ENCODE assay signal across 9 mouse cellular contexts in genomic region chr8:121935341-121936294, GRCm38 (mm10). TPM values are rescaled to one million over a fixed set of nuclear protein-coding genes. Genes with fewer than 3 reads are reported as not detected.
DNase-seq lines count a peak whose midpoint lies in the region; ATAC-seq and TF ChIP-seq lines count a peak whose summit lies in the region.
"Had no signal": no experiment of that assay in that cellular context is flagged by ENCODE, and none has a peak within 500 bp of the region (broad histone marks: within the 10 kb centered on the region; RNA-seq: fewer than 3 reads in every experiment).

No protein-coding gene starts in this region.

- no peak overlapping the region; the same call in 1 of the 2 replicates for H3K27ac ChIP-seq in CH12.LX (ENCODE audit: insufficient read depth, low read depth)
- H3K27ac ChIP-seq in hindbrain, embryonic 15.5 days (replicated peaks), result peak overlapping the region; percentile 85

- no peaks in the 10 kb centered on the region for H3K36me3 ChIP-seq in CH12.LX (replicated peaks in 1 of 2; ENCODE audit: control insufficient read depth in 1 of 2, insufficient read depth in 1 of 2, low read length in 1 of 2)
- no peaks in the 10 kb centered on the region for H3K36me3 ChIP-seq in hindbrain, embryonic 15.5 days

- peak overlapping the region; percentile 44 for H3K4me2 ChIP-seq in CH12.LX (ENCODE audit: insufficient read depth, low read depth, poor library complexity, severe bottlenecking)
- H3K4me2 ChIP-seq in hindbrain, embryonic 15.5 days, result peak overlapping the region; percentile 19

- no peaks in the 10 kb centered on the region for H3K27me3 ChIP-seq in CH12.LX (replicated peaks)
- no peaks in the 10 kb centered on the region for H3K27me3 ChIP-seq in hindbrain, embryonic 15.5 days

- in situ Hi-C loops in CH12.LX (cut with MboI; ENCODE audit: low pct_ligation_motif_present, low pct_unique_long_range_greater_than_20kb, low sequenced_read_pairs), result loop anchor here (10.0 kb wide), 1 partner anchor 221 kb away; no protein-coding TSS in a partner anchor

- no peak for TF ChIP-seq POLR2A in CH12.LX (IDR thresholded peaks at IDR 0.05; ENCODE audit: low read depth, low read length)

- dilution Hi-C loops in CH12.LX (cut with MboI; ENCODE audit: extremely low pct_ligation_motif_present, extremely low pct_unique_long_range_greater_than_20kb, low sequenced_read_pairs), result no loop called here

- peak; percentile 48 to 57; a peak in 3 of 4 replicates for TF ChIP-seq CTCF in CH12.LX (conservative IDR thresholded peaks at IDR 0.05 in 1 of 2, IDR thresholded peaks at IDR 0.05 in 1 of 2; ENCODE audit: low read depth in 2 of 2, low read length in 2 of 2)

- WGBS in hindbrain, embryonic 15.5 days, result 31% methylated on average over 12 of the region's 12 CpGs

- peaks cover 32 to 76% of the 10 kb centered on the region in 2 experiments for H3K4me1 ChIP-seq in CH12.LX (ENCODE audit: control insufficient read depth in 1 of 2, insufficient read depth in 2 of 2)
- H3K4me1 ChIP-seq in hindbrain, embryonic 15.5 days (replicated peaks), result peaks cover 26% of the 10 kb centered on the region

- 0 out of 2 replicates have a peak, but pooled peaks have one; percentile 48 for TF ChIP-seq EP300 in CH12.LX (IDR thresholded peaks at IDR 0.05; ENCODE audit: low read length)

- H3K79me2 ChIP-seq in CH12.LX (replicated peaks; ENCODE audit: control insufficient read depth, extremely low read depth, insufficient read depth, poor library complexity, severe bottlenecking), result no peaks in the 10 kb centered on the region

- TF ChIP-seq RAD21 in CH12.LX (IDR thresholded peaks at IDR 0.05; ENCODE audit: low read depth, low read length), result no peak; the same call in 1 of the 2 replicates

- peak overlapping the region; percentile 17 to 42 (median 28) for H3K4me3 ChIP-seq in CH12.LX (replicated peaks in 1 of 3; ENCODE audit: low read depth in 2 of 3, low read length in 2 of 3, poor library complexity in 1 of 3)
- no peak overlapping the region for H3K4me3 ChIP-seq in hindbrain, embryonic 15.5 days

- H3K9me3 ChIP-seq in CH12.LX (replicated peaks; ENCODE audit: low read length), result no peaks in the 10 kb centered on the region
- H3K9me3 ChIP-seq in hindbrain, embryonic 15.5 days, result no peaks in the 10 kb centered on the region

- intact Hi-C loops in gastrocnemius, postnatal 36 days (cut with DNase I), result no loop called here

- peak; percentile 54 for DNase-seq in embryo, embryonic 11 days
- DNase-seq in embryo, embryonic 9.5 days (ENCODE audit: extremely low spot score), result no peak
- DNase-seq in CH12.LX (ENCODE audit: extremely low read depth), result no peak
- peak; percentile 78 for DNase-seq in cerebellum, postnatal 36 days
- DNase-seq in lung, postnatal 4 days, result peak; percentile 54 to 74
- DNase-seq in testis, postnatal 10 days (ENCODE audit: low spot score), result peak; percentile 73
- DNase-seq in gastrocnemius, postnatal 36 days, result no peak

- H3K9ac ChIP-seq in CH12.LX (ENCODE audit: insufficient read depth, low read depth), result peak overlapping the region; percentile 44
- no peak overlapping the region for H3K9ac ChIP-seq in hindbrain, embryonic 15.5 days

- ATAC-seq in hindbrain, embryonic 15.5 days (ENCODE audit: low FRiP score, low read depth), result peak; percentile 91

TF ChIP-seq in CH12.LX, 34 proteins besides CTCF, POLR2A, EP300 and RAD21:
- TF ChIP-seq NRF1 (IDR thresholded peaks at IDR 0.05; ENCODE audit: low read depth, low read length) (0 out of 2 replicates have a peak, but pooled peaks have one; percentile 25), USF1 (IDR thresholded peaks at IDR 0.05; ENCODE audit: low read depth, low read length) (no peak), PAX5 (IDR thresholded peaks at IDR 0.05; ENCODE audit: low read length) (no peak), ELF1 (IDR thresholded peaks at IDR 0.05; ENCODE audit: low read depth, low read length) (peak; percentile 58), TBP (conservative IDR thresholded peaks at IDR 0.05; ENCODE audit: low read depth, low read length) (0 out of 2 replicates have a peak, but pooled peaks have one; percentile 2), BHLHE40 (IDR thresholded peaks at IDR 0.05; ENCODE audit: low read depth, low read length) (peak; percentile 26; the same call in 1 of the 2 replicates), ZMIZ1 (IDR thresholded peaks at IDR 0.05; ENCODE audit: low read depth, low read length) (0 out of 2 replicates have a peak, but pooled peaks have one; percentile 12), MAX (IDR thresholded peaks at IDR 0.05; ENCODE audit: low read length) (no peak), MAZ (IDR thresholded peaks at IDR 0.05; ENCODE audit: low read depth, low read length) (0 out of 2 replicates have a peak, but pooled peaks have one; percentile 19), JUND (conservative IDR thresholded peaks at IDR 0.05; ENCODE audit: low read depth, low read length) (no peak)

RNA-seq across cellular contexts. Expression of gene Car5a, which starts 9.1 kb away (rescaled TPM):
- total RNA-seq in CH12.LX (2012; rRNA removed) (3.1 and 9.7 TPM in 2 replicates), CH12.LX (2014; rRNA removed) (not detected in 2 replicates)
- 0.90 and 1.6 TPM in 2 replicates for polyA plus RNA-seq in CH12.LX (2012; ENCODE audit: insufficient read length, low read depth)
- polyA plus RNA-seq in hindbrain, embryonic 15.5 days (2015; fragmentation: Nextera tagmentation; extraction: Ambion mirVana), result 0.36 and 0.63 TPM in 2 replicates
- total RNA-seq in gastrocnemius, postnatal 36 days (2021), result not detected
- polyA plus RNA-seq: heart, embryonic 14.5 days had no signal

RNA-seq across cellular contexts. Expression of gene Banp, which starts 13.9 kb away (rescaled TPM):
- total RNA-seq in CH12.LX (2012; rRNA removed) (29.1 and 34.2 TPM in 2 replicates), CH12.LX (2014; rRNA removed) (20.9 and 25.7 TPM in 2 replicates)
- polyA plus RNA-seq in CH12.LX (2012; ENCODE audit: insufficient read length, low read depth), result 13.2 and 14.9 TPM in 2 replicates
- polyA plus RNA-seq in hindbrain, embryonic 15.5 days (2015; fragmentation: Nextera tagmentation; extraction: Ambion mirVana), result 53.9 and 59.1 TPM in 2 replicates
- total RNA-seq in gastrocnemius, postnatal 36 days (2021), result 10 to 100 TPM in 1 of 2 experiments, 1 to 10 TPM in 1; 6.6 to 17.8 TPM

RNA-seq across cellular contexts. Expression of gene Slc7a5, which starts 28.1 kb away (rescaled TPM):
- total RNA-seq in CH12.LX (2012; rRNA removed) (156 and 207 TPM in 2 replicates), CH12.LX (2014; rRNA removed) (110 and 119 TPM in 2 replicates)
- polyA plus RNA-seq in CH12.LX (2012; ENCODE audit: insufficient read length, low read depth), result 235 and 291 TPM in 2 replicates
- polyA plus RNA-seq in hindbrain, embryonic 15.5 days (2015; fragmentation: Nextera tagmentation; extraction: Ambion mirVana), result 52.9 and 59.2 TPM in 2 replicates
- total RNA-seq in gastrocnemius, postnatal 36 days (2021), result 1 to 10 TPM; 1.9 to 2.1 TPM

Comparison
In these comparisons a context has a peak if more than half of its experiments do, and no peak if none do; other contexts are left out.
1. DNase-seq: peak in embryo, embryonic 11 days (single experiment), cerebellum, postnatal 36 days (2 of 2), lung, postnatal 4 days (2 of 2) and testis, postnatal 10 days (single experiment); none in embryo, embryonic 9.5 days (single experiment), CH12.LX (single experiment) and gastrocnemius, postnatal 36 days (0 of 2).
2. RNA of gene Slc7a5, which starts 28.1 kb away (total RNA-seq): 110 to 207 TPM in CH12.LX; 1.9 to 2.1 TPM in gastrocnemius, postnatal 36 days; every median in the first group is over 10 times any median in the second.